Mouse (Mus musculus) intestine, embryonic 16.5 days (tissue): ENCODE measurements around the gene Fancc. TPM values are rescaled to one million over a fixed set of nuclear protein-coding genes. Genes with fewer than 3 reads are reported as not detected.

Source experiments
- ATAC-seq: fragments of 200-750 bp; cut with Nextera tagmentation; 2 replicates; pipeline ENCODE4 v1.8.0; 2017; ENCODE audit warnings: moderate TSS enrichment, moderate library complexity
- H3K27ac ChIP-seq: fragments of 300-500 bp; sonication (generic); 2 replicates; pipeline ENCODE4 v1.5.1; 2014; ENCODE audit warnings: mild to moderate bottlenecking, low read length
- H3K27me3 ChIP-seq: fragments of 300-500 bp; sonication (generic); replicated peaks from 2 replicates; pipeline ENCODE4 v1.6.1; 2014; ENCODE audit warnings: low read length, control low read depth, mixed read lengths; ENCODE audit not compliant: control insufficient read depth, insufficient read depth
- H3K36me3 ChIP-seq: fragments of 300-500 bp; sonication (generic); 2 replicates; pipeline ENCODE4 v1.6.1; 2014; ENCODE audit warnings: low read length, control low read depth; ENCODE audit not compliant: control insufficient read depth, insufficient read depth
- H3K4me1 ChIP-seq: fragments of 300-500 bp; sonication (generic); 2 replicates; pipeline ENCODE4 v1.6.1; 2014; ENCODE audit warnings: low read length, control low read depth, mixed read lengths; ENCODE audit not compliant: control insufficient read depth, insufficient read depth
- H3K4me2 ChIP-seq: fragments of 300-500 bp; sonication (generic); 2 replicates; pipeline ENCODE4 v1.6.1; 2014; ENCODE audit warnings: low read depth, low read length, control low read depth
- H3K4me3 ChIP-seq: fragments of 300-500 bp; sonication (generic); 2 replicates; pipeline ENCODE4 v1.5.1; 2014; ENCODE audit warnings: mild to moderate bottlenecking, low read length
- H3K9ac ChIP-seq: fragments of 300-500 bp; sonication (generic); 2 replicates; pipeline ENCODE4 v1.6.1; 2014; ENCODE audit warnings: low read depth, low read length
- H3K9me3 ChIP-seq: fragments of 300-500 bp; sonication (generic); 2 replicates; pipeline ENCODE4 v1.6.1; 2016; ENCODE audit warnings: low read length, control low read depth; ENCODE audit not compliant: control insufficient read depth
- WGBS: fragments of 180-500 bp; shearing (Covaris S2); extraction: QIAGEN DNeasy Blood & Tissue Kit; methylation state at CpG from one replicate; pipeline ENCODE4 v1.1.7; 2014; 5-methylcytosine and 5-hydroxymethylcytosine counted together
- polyA plus RNA-seq: library from polyadenylated mRNA; unstranded; fragments of >200 nt; fragmentation: Nextera tagmentation; extraction: Ambion mirVana; gene quantifications from 2 replicates; pipeline ENCODE4 v1.2.1, GENCODE M21; 2015

Gene Fancc
- polyA plus RNA-seq, 1 experiment from 2014 or later, result 19.0 TPM

DNA sequence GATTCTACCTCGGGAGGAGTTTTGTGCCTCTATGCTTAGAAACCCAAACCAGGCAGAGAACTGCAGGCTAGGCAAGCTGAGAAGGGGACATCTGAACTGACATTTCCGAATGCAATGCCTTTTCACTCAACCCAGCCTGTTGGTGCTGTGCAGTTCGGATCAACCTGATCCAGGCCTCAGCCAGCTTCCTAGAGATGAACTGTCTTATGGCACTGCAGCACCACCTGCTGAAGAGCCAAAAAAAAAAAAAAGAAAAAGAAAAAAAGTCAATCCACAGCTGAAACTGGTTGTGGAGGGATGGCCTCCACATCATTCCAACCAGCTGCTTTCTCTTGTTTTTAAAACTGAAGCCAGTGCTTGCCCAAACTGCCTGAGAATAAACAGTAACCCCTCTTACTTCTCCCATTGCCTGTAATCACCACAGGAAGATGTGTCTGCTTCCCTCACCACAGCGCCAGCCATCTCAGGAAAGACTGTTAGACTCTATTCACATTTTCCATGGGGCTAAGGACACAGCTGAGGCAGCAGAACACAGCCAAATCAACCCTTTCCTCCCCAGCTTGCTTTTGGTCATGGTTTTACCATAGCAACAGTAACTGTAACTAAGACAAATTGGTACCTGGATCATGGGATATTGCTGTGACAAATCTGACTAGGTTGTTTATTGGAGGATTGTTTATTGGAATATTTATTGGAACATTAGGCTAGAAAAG lies 85.6 kb downstream of the Fancc start:
- Histone ChIP-seq H3K36me3 (no peaks in the 10 kb centered on the region), H3K4me2 (no peak overlapping the region), H3K27ac (0 out of 2 replicates have a peak overlapping the region, but pooled peaks have one; percentile 8), H3K9ac (no peak overlapping the region), H3K4me1 (0 out of 2 replicates have a peak, but pooled peaks cover 7% of the 10 kb centered on the region), H3K4me3 (no peak overlapping the region), H3K27me3 (no peaks in the 10 kb centered on the region), H3K9me3 (no peaks in the 10 kb centered on the region)
- ATAC-seq, result no peak
- WGBS, result 50% methylated on average over 4 of the region's 4 CpGs

DNA sequence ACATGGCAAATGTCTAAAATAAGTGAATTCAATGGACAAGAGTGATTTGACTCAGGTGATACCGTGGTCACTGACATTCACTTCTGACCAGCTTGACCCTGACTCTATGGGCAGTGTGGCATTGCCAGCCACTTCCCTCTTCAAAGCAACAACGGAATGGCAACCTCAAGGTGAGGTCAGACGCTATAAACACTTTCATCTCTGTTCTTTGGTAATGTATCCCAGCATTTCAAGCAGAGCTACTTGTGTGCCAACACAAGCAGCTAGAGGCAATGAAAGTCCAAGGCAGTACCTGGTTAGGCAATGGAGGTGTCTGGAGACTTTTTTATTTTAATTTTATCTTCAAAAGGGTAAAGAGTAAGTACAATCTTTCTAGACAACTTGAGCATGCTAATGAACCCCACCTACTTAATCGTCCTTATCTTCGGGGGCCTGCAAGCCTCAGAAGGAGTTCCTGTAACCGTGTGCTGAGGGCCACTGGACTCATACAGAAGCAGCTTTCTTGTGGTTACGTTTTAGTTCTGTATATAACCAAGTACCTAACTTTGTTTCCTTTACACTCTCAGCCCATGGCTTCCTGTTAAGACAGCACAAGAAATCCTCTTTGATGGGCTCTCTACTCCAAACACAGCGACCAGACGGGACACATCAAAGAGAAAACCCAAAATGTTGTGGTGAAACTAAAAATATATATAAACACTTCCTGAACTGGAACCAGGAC lies 86.3 kb downstream of the Fancc start:
- H3K9me3 ChIP-seq, result no peaks in the 10 kb centered on the region
- H3K36me3 ChIP-seq, result no peaks in the 10 kb centered on the region
- H3K27ac ChIP-seq, result 0 out of 2 replicates have a peak overlapping the region, but pooled peaks have one; percentile 8
- ATAC-seq, result peak; percentile 53
- H3K4me1 ChIP-seq, result 0 out of 2 replicates have a peak, but pooled peaks cover 7% of the 10 kb centered on the region
- no peak overlapping the region for H3K4me2 ChIP-seq
- no peak overlapping the region for H3K4me3 ChIP-seq
- 53% methylated on average over 9 of the region's 9 CpGs for WGBS
- H3K27me3 ChIP-seq, result no peaks in the 10 kb centered on the region
- H3K9ac ChIP-seq, result no peak overlapping the region

DNA sequence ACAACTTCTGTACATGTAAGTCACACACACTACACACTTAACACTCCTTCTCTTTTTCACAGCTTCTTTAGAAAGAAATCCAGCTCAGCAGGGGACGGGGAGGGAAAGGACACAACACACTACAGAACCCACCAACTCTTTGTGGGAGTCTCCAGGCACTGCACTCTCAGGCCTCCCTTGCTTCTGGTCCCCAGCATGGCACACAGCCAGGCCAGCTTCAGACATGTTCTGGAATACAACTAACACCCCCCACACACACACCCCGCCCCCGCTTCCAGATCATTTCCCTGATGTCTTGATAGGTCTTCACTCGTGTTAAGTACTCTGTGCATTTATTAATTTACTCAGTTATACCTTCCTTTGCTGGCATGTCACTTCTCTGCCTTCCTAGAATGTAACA lies 91.9 kb downstream of the Fancc start:
- no peaks in the 10 kb centered on the region for H3K9me3 ChIP-seq
- no peak overlapping the region for H3K4me2 ChIP-seq
- H3K27me3 ChIP-seq, result no peaks in the 10 kb centered on the region
- ATAC-seq, result no peak
- 0 out of 2 replicates have a peak, but pooled peaks cover 3% of the 10 kb centered on the region for H3K4me1 ChIP-seq
- 81% methylated on average over 4 of the region's 4 CpGs for WGBS
- no peak overlapping the region for H3K9ac ChIP-seq
- H3K4me3 ChIP-seq, result no peak overlapping the region
- H3K27ac ChIP-seq, result no peak overlapping the region
- no peaks in the 10 kb centered on the region for H3K36me3 ChIP-seq

- no peaks in the 10 kb centered on the region for H3K36me3 ChIP-seq
- H3K9ac ChIP-seq, result no peak overlapping the region
- no peaks in the 10 kb centered on the region for H3K27me3 ChIP-seq
- WGBS, result 69% methylated on average over 2 of the region's 2 CpGs
- ATAC-seq, result no peak
- H3K27ac ChIP-seq, result no peak overlapping the region
- H3K4me3 ChIP-seq, result no peak overlapping the region
- H3K4me2 ChIP-seq, result no peak overlapping the region
- H3K4me1 ChIP-seq, result 0 out of 2 replicates have a peak, but pooled peaks cover 3% of the 10 kb centered on the region
- H3K9me3 ChIP-seq, result no peaks in the 10 kb centered on the region
These were observed 92.4 kb downstream of the Fancc start for GRCm38 (mm10) chr13:63404657-63405056.

- Histone ChIP-seq H3K4me2 (no peak overlapping the region), H3K36me3 (no peaks in the 10 kb centered on the region), H3K9ac (no peak overlapping the region), H3K27ac (no peak overlapping the region), H3K9me3 (no peaks in the 10 kb centered on the region), H3K27me3 (no peaks in the 10 kb centered on the region), H3K4me3 (no peak overlapping the region), H3K4me1 (0 out of 2 replicates have a peak, but pooled peaks cover 3% of the 10 kb centered on the region)
- peak; percentile 63 for ATAC-seq
- WGBS, result 58% methylated on average over 2 of the region's 2 CpGs
These were observed 94.3 kb downstream of the Fancc start for GRCm38 (mm10) chr13:63402823-63403222.

DNA sequence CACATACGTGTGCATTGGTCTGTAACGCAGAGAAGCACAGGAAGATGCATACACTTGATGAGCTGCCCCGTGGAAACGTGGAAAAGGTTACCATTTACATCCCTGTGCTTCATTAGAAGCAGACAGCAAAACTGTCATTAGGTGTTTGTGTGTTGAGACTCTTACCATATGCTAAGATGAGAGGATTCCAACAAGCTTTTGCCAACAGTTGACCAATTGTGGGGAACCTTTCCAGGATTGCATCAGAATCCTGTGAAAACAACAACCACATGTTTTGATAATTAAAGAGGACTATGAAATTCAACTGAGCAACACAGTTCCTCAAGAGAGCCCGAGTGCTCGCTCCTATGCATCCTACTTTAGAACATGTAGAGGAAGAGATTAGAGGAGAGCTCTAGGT lies 97.0 kb downstream of the Fancc start:
- Histone ChIP-seq H3K9me3 (no peaks in the 10 kb centered on the region), H3K4me2 (no peak overlapping the region), H3K4me1 (0 out of 2 replicates have a peak, but pooled peaks cover under 1% of the 10 kb centered on the region), H3K27ac (no peak overlapping the region), H3K36me3 (no peaks in the 10 kb centered on the region), H3K9ac (no peak overlapping the region), H3K4me3 (no peak overlapping the region), H3K27me3 (no peaks in the 10 kb centered on the region)
- WGBS, result 94% methylated on average over 6 of the region's 6 CpGs
- no peak for ATAC-seq

GRCm38 (mm10) chr13:63397420-63397819 lies 99.7 kb downstream of the Fancc start:
- Histone ChIP-seq H3K4me2 (no peak overlapping the region), H3K4me1 (no peaks in the 10 kb centered on the region), H3K4me3 (no peak overlapping the region), H3K9ac (no peak overlapping the region), H3K9me3 (no peaks in the 10 kb centered on the region), H3K27ac (no peak overlapping the region), H3K36me3 (no peaks in the 10 kb centered on the region), H3K27me3 (no peaks in the 10 kb centered on the region)
- WGBS, result 90% methylated on average over 1 of the region's 1 CpGs
- no peak for ATAC-seq

DNA sequence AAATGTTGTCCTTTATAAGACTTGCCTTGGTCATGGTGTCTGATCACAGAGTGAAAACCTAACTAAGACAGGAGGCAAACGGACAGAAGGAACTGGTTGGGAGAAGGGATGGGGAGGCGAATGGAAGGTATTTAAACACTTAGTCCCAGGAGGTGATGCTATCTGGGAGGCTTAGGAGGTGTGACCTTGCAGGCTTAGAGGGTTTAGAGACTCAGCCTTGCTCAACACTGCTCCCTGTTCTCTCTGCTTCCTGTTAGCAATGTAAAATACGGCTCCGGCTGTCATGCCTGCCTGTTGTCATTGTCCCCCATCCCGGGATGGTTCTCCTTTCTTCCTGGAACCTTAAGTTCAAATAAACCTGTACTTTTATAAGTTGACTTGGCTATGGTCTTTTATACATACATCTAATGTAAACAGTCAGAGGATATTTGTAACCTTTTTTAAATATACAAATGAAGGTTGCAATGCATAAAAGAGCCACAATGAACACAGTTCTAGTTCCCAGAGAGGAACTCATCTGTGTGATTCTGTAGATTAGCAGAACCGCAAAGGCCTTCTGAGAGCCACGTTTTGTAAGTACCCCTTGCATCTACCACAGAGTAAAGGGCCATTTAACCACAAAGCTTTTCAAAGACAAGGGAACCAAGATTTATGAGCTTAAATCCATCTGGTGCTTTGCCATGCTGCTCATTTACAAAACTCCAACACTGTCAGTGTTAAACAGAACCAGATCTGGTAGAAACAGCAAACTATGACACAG lies 102.6 kb downstream of the Fancc start:
- H3K4me3 ChIP-seq, result no peak overlapping the region
- no peaks in the 10 kb centered on the region for H3K27me3 ChIP-seq
- no peaks in the 10 kb centered on the region for H3K4me1 ChIP-seq
- no peak overlapping the region for H3K4me2 ChIP-seq
- no peak for ATAC-seq
- 77% methylated on average over 7 of the region's 7 CpGs for WGBS
- H3K9ac ChIP-seq, result no peak overlapping the region
- H3K9me3 ChIP-seq, result no peaks in the 10 kb centered on the region
- no peak overlapping the region for H3K27ac ChIP-seq
- no peaks in the 10 kb centered on the region for H3K36me3 ChIP-seq

- ATAC-seq, result no peak
- WGBS, result 86% methylated on average over 2 of the region's 2 CpGs
These were observed 111.8 kb downstream of the Fancc start for GRCm38 (mm10) chr13:63385234-63385633.

More at GRCm38 (mm10) chr13:63385234-63385633, 111.8 kb downstream of the Fancc start:
- Histone ChIP-seq H3K9ac (no peak overlapping the region), H3K4me3 (no peak overlapping the region), H3K9me3 (no peaks in the 10 kb centered on the region), H3K27ac (no peak overlapping the region), H3K36me3 (no peaks in the 10 kb centered on the region), H3K4me1 (no peaks in the 10 kb centered on the region), H3K27me3 (no peaks in the 10 kb centered on the region), H3K4me2 (no peak overlapping the region)
